Mouse (Mus musculus) C2C12 (cell line): ENCODE results near the gene Olfr1440.

Source experiments
- CEBPB ChIP-seq: IDR thresholded peaks from one replicate; pipeline ENCODE4 v1.6.1; 2011; ENCODE audit warnings: low read depth, mild to moderate bottlenecking, control low read depth, moderate library complexity
- CTCF ChIP-seq: IDR thresholded peaks from one replicate; pipeline ENCODE4 v1.5.1; 2011; ENCODE audit not compliant: control insufficient read depth, insufficient read depth, insufficient read length
- FOSL1 ChIP-seq: IDR thresholded peaks from one replicate; pipeline ENCODE4 v1.8.0; 2011; ENCODE audit warnings: mild to moderate bottlenecking, low read length; ENCODE audit not compliant: poor library complexity, insufficient read depth, severe bottlenecking
- MAX ChIP-seq: IDR thresholded peaks from one replicate; pipeline ENCODE4 v1.6.1; 2011; ENCODE audit warnings: mild to moderate bottlenecking, control low read depth
- MYOD1 ChIP-seq: IDR thresholded peaks from one replicate; pipeline ENCODE4 v1.6.1; 2011; ENCODE audit warnings: low read depth; ENCODE audit not compliant: control insufficient read depth, insufficient read length
- USF1 ChIP-seq: IDR thresholded peaks from one replicate; pipeline ENCODE4 v1.6.1; 2011; ENCODE audit warnings: low read depth, mild to moderate bottlenecking, control low read depth, moderate library complexity

DNA sequence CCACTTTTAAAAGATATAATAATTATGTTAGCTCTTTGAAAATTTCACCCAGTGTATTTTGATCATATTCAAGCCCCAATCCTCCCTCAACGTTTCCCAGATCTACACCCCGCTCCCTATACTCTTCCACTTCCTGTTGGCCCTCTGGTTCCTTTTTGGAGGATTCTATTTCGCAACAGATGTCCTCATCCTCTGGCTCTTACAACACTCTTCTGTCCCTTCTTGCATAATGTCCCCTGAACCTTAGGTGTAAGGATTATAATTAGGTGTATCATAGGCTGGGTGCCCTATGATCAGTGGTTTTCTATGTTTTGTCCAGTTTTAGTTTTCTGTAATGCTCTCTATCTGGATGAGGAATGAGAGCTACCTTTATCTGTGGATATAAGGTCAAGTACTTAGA lies 57.9 kb downstream of the Olfr1440 start:
- TF ChIP-seq CTCF (no peak), USF1 (no peak), MAX (no peak), FOSL1 (no peak), MYOD1 (no peak), CEBPB (peak; percentile 70)
